Mouse (Mus musculus) gastrocnemius, adult 2 months (tissue): ENCODE measurements around the gene Tmem119. TPM values are rescaled to one million over a fixed set of nuclear protein-coding genes. Genes with fewer than 3 reads are reported as not detected.

Experiments used
- DNase-seq: peaks from one replicate; pipeline ENCODE4 v3.0.0; 2022
- H3K27ac ChIP-seq: fragments of 200-600 bp; 2 replicates; pipeline ENCODE4 v1.8.1; 2022; ENCODE audit warnings: mild to moderate bottlenecking
- H3K4me3 ChIP-seq: fragments of 200-600 bp; 2 replicates; pipeline ENCODE4 v1.8.1; 2022; ENCODE audit warnings: mild to moderate bottlenecking, moderate library complexity
- CTCF ChIP-seq: fragments of 200-600 bp; IDR thresholded peaks from 2 replicates; pipeline ENCODE4 v1.8.1; 2022; ENCODE audit warnings: antibody characterized with exemption, mild to moderate bottlenecking, moderate library complexity
- intact Hi-C: fragments of 180-260 bp; cut with DNase I; formaldehyde crosslinking; loops from one replicate; pipeline ENCODE4 v1.15.1; 2025
- total RNA-seq, 2 experiments: library from RNA; stranded (reverse); gene quantifications; 2 replicates each; pipeline ENCODE4 v1.2.3; 2021

Tmem119 gene
- total RNA-seq, 2 experiments from 2014 or later, result 0.46 to 2.4 TPM

GRCm38 (mm10) chr5:113831741-113832140, 31.4 kb upstream of the Tmem119 start:
- intact Hi-C loops, result no loop called here
- TF ChIP-seq CTCF, result no peak
- DNase-seq, result no peak
- Histone ChIP-seq H3K27ac (no peak overlapping the region), H3K4me3 (no peak overlapping the region)

- no peak overlapping the region for H3K4me3 ChIP-seq
- intact Hi-C loops, result no loop called here
- no peak for DNase-seq
- H3K27ac ChIP-seq, result no peak overlapping the region
- no peak for TF ChIP-seq CTCF
Observed at GRCm38 (mm10) chr5:113830796-113831195, 30.5 kb upstream of the Tmem119 start.

DNA sequence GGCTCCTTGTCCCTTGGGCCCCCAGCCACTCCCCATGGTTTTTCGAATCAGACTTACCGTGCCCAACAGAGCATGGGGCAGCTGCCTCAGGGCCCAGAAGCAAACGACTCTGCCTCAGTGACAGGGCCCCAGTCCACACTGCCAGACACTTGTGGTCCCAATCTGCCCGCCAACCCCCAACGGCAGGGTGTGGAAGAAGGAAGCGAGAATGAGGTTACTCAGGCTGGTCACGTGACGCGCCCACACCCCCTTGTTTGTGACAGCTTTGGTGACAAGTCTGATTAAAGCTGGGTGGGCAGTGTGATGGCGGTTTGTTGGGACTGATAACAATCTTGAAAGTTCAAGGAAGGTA, 30.0 kb upstream of the Tmem119 start:
- DNase-seq, result peak; percentile 58
- Histone ChIP-seq H3K4me3 (peak overlapping the region; percentile 50), H3K27ac (peak overlapping the region; percentile 48; the same call in 1 of the 2 replicates)
- intact Hi-C loops, result no loop called here
- TF ChIP-seq CTCF, result no peak

DNA sequence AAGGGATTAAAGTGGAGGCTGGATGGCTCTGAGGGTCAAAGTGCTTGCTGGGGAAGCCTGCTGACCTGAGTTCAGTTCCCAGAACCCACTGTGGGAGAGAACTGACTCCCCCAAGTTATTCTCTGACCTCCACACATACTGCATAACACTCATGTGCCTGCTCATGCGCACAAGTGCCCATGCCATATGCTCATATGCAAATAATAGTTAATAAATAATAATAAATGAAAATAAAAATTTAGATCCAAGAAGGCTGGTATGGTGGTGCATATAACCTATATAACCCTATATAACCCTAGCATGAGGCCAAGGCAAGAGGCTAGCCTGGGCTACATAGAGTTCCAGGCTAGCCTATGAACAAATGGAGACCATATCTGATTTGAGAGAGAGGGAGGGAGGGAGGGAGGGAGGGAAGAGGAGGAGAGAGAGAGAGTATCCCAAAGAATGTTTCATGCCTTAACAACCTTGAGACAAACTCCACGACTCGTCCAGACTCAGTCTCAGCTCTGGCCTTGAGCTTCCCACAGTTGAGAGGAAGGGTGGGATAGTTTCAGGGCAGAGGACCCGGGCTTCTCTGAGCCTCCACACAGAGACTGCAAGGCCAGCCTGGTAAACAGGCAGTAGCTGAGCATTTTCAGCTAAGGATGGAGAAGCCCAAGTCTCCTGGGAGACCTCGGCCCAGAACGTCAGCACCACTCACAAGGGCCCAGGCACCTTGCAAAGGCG, 29.4 kb upstream of the Tmem119 start:
- TF ChIP-seq CTCF, result no peak
- peak overlapping the region; percentile 48; the same call in 1 of the 2 replicates for H3K27ac ChIP-seq
- intact Hi-C loops, result no loop called here
- H3K4me3 ChIP-seq, result peak overlapping the region; percentile 50
- DNase-seq, result no peak

DNA sequence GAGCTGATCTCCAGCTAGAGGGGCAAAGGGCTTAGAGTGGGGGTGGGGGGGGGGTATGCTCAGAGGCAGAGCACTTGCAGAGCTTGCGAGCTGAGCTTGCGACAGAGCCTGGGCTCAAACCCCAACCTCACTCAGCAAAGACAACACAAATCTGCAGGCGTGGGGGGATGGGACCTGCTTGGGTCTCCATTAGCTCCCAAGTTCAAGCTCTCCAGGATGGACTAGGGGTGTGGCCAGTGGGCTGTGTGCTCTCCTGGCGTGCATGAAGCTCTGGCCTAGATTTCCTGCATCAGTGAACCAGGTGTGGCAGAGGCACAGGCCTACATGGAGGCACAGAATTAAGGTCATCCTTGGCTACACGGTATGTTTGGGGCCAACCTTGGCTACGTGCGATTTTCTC, 28.2 kb upstream of the Tmem119 start:
- no peak overlapping the region for H3K4me3 ChIP-seq

DNA sequence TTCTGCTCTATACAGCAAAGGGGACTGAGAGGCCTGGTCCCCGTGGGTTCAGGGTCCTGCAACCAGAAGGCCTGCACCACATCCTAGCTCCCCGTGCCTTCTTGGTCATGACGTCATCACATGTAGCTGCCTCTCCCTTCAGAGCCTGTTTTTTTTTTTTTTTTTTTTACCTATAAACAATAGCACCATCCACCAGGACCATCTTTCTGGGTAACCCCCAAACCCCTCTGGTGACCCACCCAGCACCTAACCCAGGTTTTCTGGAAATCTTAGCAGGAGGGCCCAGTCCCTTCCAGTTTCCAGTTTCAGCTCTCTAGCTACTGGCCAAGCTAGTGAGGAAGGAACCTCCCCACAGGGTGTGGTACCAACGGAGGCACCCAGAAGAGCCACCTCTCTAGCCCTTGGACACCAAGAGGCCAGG, 27.7 kb upstream of the Tmem119 start:
- intact Hi-C loops, result no loop called here

More for the DNA sequence above, 28.2 kb upstream of the Tmem119 start:
- intact Hi-C loops, result no loop called here
- no peak for TF ChIP-seq CTCF
- no peak overlapping the region for H3K27ac ChIP-seq
- DNase-seq, result no peak

DNA sequence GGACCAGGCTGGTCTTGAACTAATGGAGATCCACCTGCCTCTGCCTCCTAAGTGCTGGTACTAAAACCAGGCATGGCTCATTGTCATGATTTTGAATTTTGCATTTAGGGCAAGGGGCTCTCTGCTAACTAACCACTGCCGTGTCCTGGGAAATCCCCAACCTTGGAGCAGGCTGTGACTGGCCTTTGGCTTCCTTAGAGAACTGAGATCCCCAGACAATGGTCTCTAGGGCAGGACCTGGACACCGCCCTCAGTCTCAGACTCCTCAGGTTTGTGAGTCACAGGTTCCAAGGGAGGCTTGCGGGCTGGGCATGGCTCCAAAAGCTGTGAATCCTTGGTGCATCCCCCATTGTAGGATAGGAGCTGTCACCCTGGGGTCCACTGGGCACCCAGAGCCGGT, 26.3 kb upstream of the Tmem119 start:
- H3K27ac ChIP-seq, result no peak overlapping the region
- no peak for DNase-seq
- intact Hi-C loops, result no loop called here
- TF ChIP-seq CTCF, result no peak
- H3K4me3 ChIP-seq, result no peak overlapping the region

More for the DNA sequence above, 27.7 kb upstream of the Tmem119 start:
- Histone ChIP-seq H3K27ac (no peak overlapping the region), H3K4me3 (no peak overlapping the region)
- no peak for TF ChIP-seq CTCF
- DNase-seq, result no peak

- no peak overlapping the region for H3K27ac ChIP-seq
- DNase-seq, result no peak
- intact Hi-C loops, result no loop called here
- H3K4me3 ChIP-seq, result no peak overlapping the region
- no peak for TF ChIP-seq CTCF
Observed at GRCm38 (mm10) chr5:113825558-113825957, 25.2 kb upstream of the Tmem119 start.

DNA sequence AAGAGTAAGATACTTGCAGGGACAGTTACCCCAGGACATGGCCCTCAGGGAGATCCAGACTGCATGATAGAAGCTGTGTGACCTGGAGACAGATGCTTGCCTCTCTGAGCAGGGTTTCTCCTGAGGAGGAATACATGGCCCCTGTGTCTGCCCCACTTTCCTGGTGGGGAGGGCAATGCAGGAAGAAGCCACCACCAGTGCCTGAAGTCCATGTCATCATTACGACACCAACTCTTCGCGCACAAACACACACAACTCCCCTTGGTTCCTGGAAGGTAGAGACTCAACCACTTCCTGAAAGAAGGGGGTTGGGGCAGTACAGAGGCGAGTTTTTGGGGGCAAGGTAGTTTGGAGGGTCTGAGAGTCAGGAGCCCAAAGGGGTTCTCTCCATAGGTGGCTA, 23.9 kb upstream of the Tmem119 start:
- Histone ChIP-seq H3K27ac (no peak overlapping the region), H3K4me3 (no peak overlapping the region)
- intact Hi-C loops, result no loop called here
- TF ChIP-seq CTCF, result no peak
- DNase-seq, result no peak

DNA sequence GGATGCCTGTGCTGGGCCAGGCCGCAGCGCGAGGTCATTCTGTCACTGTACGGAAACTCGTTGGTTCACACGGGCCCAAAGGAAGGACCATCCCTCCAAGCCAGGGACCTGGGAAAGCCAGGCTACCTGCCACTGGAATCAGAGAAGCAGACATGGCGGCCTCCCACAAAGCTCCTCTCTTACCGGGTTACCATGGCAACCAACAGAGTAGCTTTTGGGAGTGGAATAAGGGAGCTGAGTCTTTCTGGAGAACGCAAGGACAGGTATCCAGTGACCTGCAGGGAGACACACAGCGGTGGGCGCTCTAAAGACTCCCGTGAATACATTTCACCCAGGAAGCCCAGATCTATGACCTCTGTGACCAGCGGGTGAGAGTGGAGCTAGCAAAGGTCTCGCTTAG, 18.3 kb upstream of the Tmem119 start:
- Histone ChIP-seq H3K4me3 (no peak overlapping the region), H3K27ac (no peak overlapping the region)
- DNase-seq, result no peak
- intact Hi-C loops, result loop anchor here (5.0 kb wide), 1 partner anchor 451 kb away; no protein-coding TSS in a partner anchor
- no peak for TF ChIP-seq CTCF

- intact Hi-C loops, result loop anchor here (1.0 to 5.0 kb wide), 2 partner anchors 42 to 448 kb away; no protein-coding TSS in a partner anchor
- TF ChIP-seq CTCF, result peak; percentile 91
- Histone ChIP-seq H3K27ac (no peak overlapping the region), H3K4me3 (no peak overlapping the region)
- peak; percentile 85 for DNase-seq
Observed at GRCm38 (mm10) chr5:113815638-113816152, 15.4 kb upstream of the Tmem119 start.

- no peak for DNase-seq
- no peak overlapping the region for H3K27ac ChIP-seq
- H3K4me3 ChIP-seq, result no peak overlapping the region
- TF ChIP-seq CTCF, result no peak
- intact Hi-C loops, result loop anchor here (1.0 to 5.0 kb wide), 2 partner anchors 42 to 448 kb away; no protein-coding TSS in a partner anchor
Observed at GRCm38 (mm10) chr5:113815041-113815389, 14.7 kb upstream of the Tmem119 start.

GRCm38 (mm10) chr5:113814111-113815040, 14.1 kb upstream of the Tmem119 start:
- no peak for DNase-seq
- Histone ChIP-seq H3K27ac (no peak overlapping the region), H3K4me3 (no peak overlapping the region)
- no peak for TF ChIP-seq CTCF
- intact Hi-C loops, result loop anchor here (1.0 to 5.0 kb wide), 2 partner anchors 41 to 447 kb away; no protein-coding TSS in a partner anchor
